Mouse (Mus musculus) MEL (cell line): ENCODE measurements at regions not wholly inside any gene's neighbourhood (a gene's known extent, or its start where the extent isn't known, plus 50 kb on each side); places are given as distances from the start of the nearest gene placed in this dataset.

Experiments
- DNase-seq: peaks from one replicate; pipeline ENCODE4 v3.0.0; 2011; ENCODE audit warnings: low read depth, low spot score
- H3K27ac ChIP-seq: 2 replicates; pipeline ENCODE4 v1.5.1; 2012; ENCODE audit warnings: low read depth, mild to moderate bottlenecking, control low read depth, low read length, moderate library complexity; ENCODE audit not compliant: control insufficient read depth
- H3K27me3 ChIP-seq, 2 experiments: fragments of 150-350 bp in 1 of 2; sonication (generic) in 1 of 2; 2 replicates each; pipeline ENCODE4 v1.6.1; 2012; ENCODE audit warnings: low read length in 2 of 2, mild to moderate bottlenecking in 2 of 2, improper control_type of control experiment in 1 of 2, moderate library complexity in 1 of 2; ENCODE audit not compliant: insufficient read depth in 2 of 2, control insufficient read depth in 1 of 2
- H3K36me3 ChIP-seq, 2 experiments: 2 replicates each; pipeline ENCODE4 v1.6.1; 2012 to 2014; ENCODE audit warnings: low read length in 2 of 2, improper control_type of control experiment in 1 of 2, inconsistent platforms in 1 of 2, mild to moderate bottlenecking in 1 of 2; ENCODE audit not compliant: insufficient read depth in 2 of 2, control insufficient read depth in 1 of 2
- H3K4me1 ChIP-seq, 2 experiments: fragments of 150-350 bp in 1 of 2; sonication (generic) in 1 of 2; 2 replicates each; pipeline ENCODE4 v1.6.1; 2012; ENCODE audit warnings: low read length in 2 of 2, improper control_type of control experiment in 1 of 2, mild to moderate bottlenecking in 1 of 2; ENCODE audit not compliant: insufficient read depth in 2 of 2, control insufficient read depth in 1 of 2
- H3K4me3 ChIP-seq, 2 experiments: fragments of 150-350 bp in 1 of 2; sonication (generic) in 1 of 2; 2 replicates each; pipeline ENCODE4 v1.5.1; 2012; ENCODE audit warnings: low read depth in 2 of 2, low read length in 2 of 2, mild to moderate bottlenecking in 2 of 2, moderate library complexity in 2 of 2, control low read depth in 1 of 2, improper control_type of control experiment in 1 of 2; ENCODE audit not compliant: control insufficient read depth in 1 of 2, insufficient read depth in 1 of 2
- H3K79me2 ChIP-seq: 2 replicates; pipeline ENCODE4 v1.6.1; 2012; ENCODE audit warnings: mild to moderate bottlenecking, low read length, moderate library complexity; ENCODE audit not compliant: control insufficient read depth, poor library complexity, insufficient read depth
- H3K9ac ChIP-seq: 2 replicates; pipeline ENCODE4 v1.6.1; 2012; ENCODE audit warnings: low read depth, mild to moderate bottlenecking, control low read depth, low read length, moderate library complexity; ENCODE audit not compliant: control insufficient read depth, poor library complexity, severe bottlenecking
- H3K9me3 ChIP-seq: fragments of 150-350 bp; sonication (generic); replicated peaks from 2 replicates; pipeline ENCODE4 v1.6.1; 2012; ENCODE audit warnings: mild to moderate bottlenecking, low read length, improper control_type of control experiment, moderate library complexity; ENCODE audit not compliant: insufficient read depth
- BHLHE40 ChIP-seq: IDR thresholded peaks from 2 replicates; pipeline ENCODE4 v1.6.1; 2012; ENCODE audit warnings: low read depth, mild to moderate bottlenecking, inconsistent platforms, low read length, improper control_type of control experiment, borderline replicate concordance
- CHD1 ChIP-seq: IDR thresholded peaks from 2 replicates; pipeline ENCODE4 v1.6.1; 2012; ENCODE audit warnings: low read depth, mild to moderate bottlenecking, inconsistent platforms, low read length, improper control_type of control experiment
- CHD2 ChIP-seq: IDR thresholded peaks from 2 replicates; pipeline ENCODE4 v1.6.1; 2011; ENCODE audit warnings: low read length, improper control_type of control experiment
- E2F4 ChIP-seq: IDR thresholded peaks from 2 replicates; pipeline ENCODE4 v1.6.1; 2011; ENCODE audit warnings: low read depth, low read length, improper control_type of control experiment, borderline replicate concordance
- ETS1 ChIP-seq: IDR thresholded peaks from 2 replicates; pipeline ENCODE4 v1.6.1; 2012; ENCODE audit warnings: low read depth, mild to moderate bottlenecking, inconsistent platforms, low read length, improper control_type of control experiment, moderate library complexity
- GABPA ChIP-seq: IDR thresholded peaks from 2 replicates; pipeline ENCODE4 v1.6.1; 2012; ENCODE audit warnings: low read depth, mild to moderate bottlenecking, inconsistent platforms, low read length, improper control_type of control experiment, moderate library complexity
- HCFC1 ChIP-seq: IDR thresholded peaks from 2 replicates; pipeline ENCODE4 v1.6.1; 2012; ENCODE audit warnings: low read depth, mild to moderate bottlenecking, inconsistent platforms, low read length, improper control_type of control experiment, moderate library complexity
- JUND ChIP-seq: IDR thresholded peaks from 2 replicates; pipeline ENCODE4 v1.6.1; 2011; ENCODE audit warnings: low read depth, mild to moderate bottlenecking, improper control_type of control experiment, low read length
- KAT2A ChIP-seq: conservative IDR thresholded peaks from 2 replicates; pipeline ENCODE4 v1.6.1; 2012; ENCODE audit warnings: low read depth, low read length, improper control_type of control experiment, inconsistent platforms
- MAZ ChIP-seq: IDR thresholded peaks from 2 replicates; pipeline ENCODE4 v1.6.1; 2012; ENCODE audit warnings: low read depth, mild to moderate bottlenecking, inconsistent platforms, low read length, improper control_type of control experiment
- MXI1 ChIP-seq: IDR thresholded peaks from 2 replicates; pipeline ENCODE4 v1.6.1; 2011; ENCODE audit warnings: mild to moderate bottlenecking, low read depth, low read length, improper control_type of control experiment
- MYC ChIP-seq: IDR thresholded peaks from 2 replicates; pipeline ENCODE4 v1.6.1; 2011; ENCODE audit warnings: low read depth, mild to moderate bottlenecking, low read length, improper control_type of control experiment, moderate library complexity
- NRF1 ChIP-seq: IDR thresholded peaks from 2 replicates; pipeline ENCODE4 v1.6.1; 2014; ENCODE audit warnings: low read depth, mild to moderate bottlenecking, inconsistent platforms, low read length, improper control_type of control experiment, moderate library complexity; ENCODE audit not compliant: poor library complexity, insufficient read depth, severe bottlenecking
- POLR2A ChIP-seq, 2 experiments: IDR thresholded peaks; 2 replicates each; pipeline ENCODE4 v1.6.1; 2011 to 2012; ENCODE audit warnings: low read length in 2 of 2, mild to moderate bottlenecking in 2 of 2, control low read depth in 1 of 2, improper control_type of control experiment in 1 of 2, low read depth in 1 of 2, moderate library complexity in 1 of 2; ENCODE audit not compliant: control insufficient read depth in 1 of 2, insufficient read depth in 1 of 2, poor library complexity in 1 of 2
- RAD21 ChIP-seq: IDR thresholded peaks from 2 replicates; pipeline ENCODE4 v1.6.1; 2011; ENCODE audit warnings: mild to moderate bottlenecking, low read depth, low read length, improper control_type of control experiment
- RCOR1 ChIP-seq: IDR thresholded peaks from 2 replicates; pipeline ENCODE4 v1.6.1; 2012; ENCODE audit warnings: low read depth, mild to moderate bottlenecking, inconsistent platforms, low read length, improper control_type of control experiment
- SIN3A ChIP-seq: IDR thresholded peaks from 2 replicates; pipeline ENCODE4 v1.6.1; 2012; ENCODE audit warnings: low read length, improper control_type of control experiment, inconsistent platforms
- SMC3 ChIP-seq: IDR thresholded peaks from 2 replicates; pipeline ENCODE4 v1.6.1; 2011; ENCODE audit warnings: low read depth, low read length, improper control_type of control experiment
- TAL1 ChIP-seq: IDR thresholded peaks from 2 replicates; pipeline ENCODE4 v1.6.1; 2012; ENCODE audit warnings: mild to moderate bottlenecking, inconsistent platforms, low read length, moderate library complexity, mixed read lengths
- TCF12 ChIP-seq: IDR thresholded peaks from 2 replicates; pipeline ENCODE4 v1.6.1; 2014; ENCODE audit warnings: low read depth, mild to moderate bottlenecking, inconsistent platforms, low read length, improper control_type of control experiment, moderate library complexity
- UBTF ChIP-seq: IDR thresholded peaks from 2 replicates; pipeline ENCODE4 v1.6.1; 2012; ENCODE audit warnings: low read depth, mild to moderate bottlenecking, inconsistent platforms, low read length, improper control_type of control experiment, moderate library complexity, borderline replicate concordance; ENCODE audit not compliant: insufficient read depth
- USF1 ChIP-seq: IDR thresholded peaks from 2 replicates; pipeline ENCODE4 v1.6.1; 2014; ENCODE audit warnings: low read depth, mild to moderate bottlenecking, inconsistent platforms, low read length, improper control_type of control experiment, moderate library complexity
- USF2 ChIP-seq, 2 experiments: IDR thresholded peaks; 2 replicates each; pipeline ENCODE4 v1.6.1; 2011 to 2012; ENCODE audit warnings: improper control_type of control experiment in 2 of 2, low read length in 2 of 2, borderline replicate concordance in 1 of 2, inconsistent platforms in 1 of 2, low read depth in 1 of 2, mild to moderate bottlenecking in 1 of 2; ENCODE audit not compliant: insufficient read depth in 1 of 2
- ZKSCAN1 ChIP-seq: IDR thresholded peaks from 2 replicates; pipeline ENCODE4 v1.6.1; 2012; ENCODE audit warnings: low read depth, mild to moderate bottlenecking, inconsistent platforms, low read length, improper control_type of control experiment, moderate library complexity

DNA sequence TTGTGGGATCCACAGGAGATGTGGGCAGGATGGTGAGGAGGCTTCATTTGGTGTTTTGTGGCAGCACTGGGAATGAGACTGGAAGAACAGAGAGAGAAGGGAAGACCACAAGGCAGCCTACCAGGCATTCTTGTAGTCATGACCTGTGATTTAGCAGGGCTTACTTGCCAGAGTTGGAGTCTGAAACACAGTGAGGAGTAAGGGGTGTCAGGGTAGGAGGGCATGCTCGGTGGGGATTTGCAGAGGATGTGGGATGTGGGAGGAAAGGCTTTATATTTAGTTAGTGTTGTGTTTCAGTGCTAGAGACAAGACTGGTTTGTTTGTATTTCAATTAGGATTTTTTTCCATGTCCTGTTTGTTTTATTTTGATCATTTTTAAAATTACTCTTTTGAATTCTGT is 387.3 kb upstream of the Zic1 start:
- DNase-seq = no peak
- TF ChIP-seq RCOR1 (no peak), TCF12 (no peak), ETS1 (no peak), MAZ (no peak), MYC (no peak), NRF1 (no peak)
- Histone ChIP-seq H3K27ac (no peak overlapping the region), H3K4me3 (no peak overlapping the region), H3K9me3 (no peaks in the 10 kb centered on the region), H3K79me2 (no peaks in the 10 kb centered on the region), H3K27me3 (no peaks in the 10 kb centered on the region), H3K36me3 (no peaks in the 10 kb centered on the region), H3K9ac (no peak overlapping the region), H3K4me1 (no peaks in the 10 kb centered on the region)

DNA sequence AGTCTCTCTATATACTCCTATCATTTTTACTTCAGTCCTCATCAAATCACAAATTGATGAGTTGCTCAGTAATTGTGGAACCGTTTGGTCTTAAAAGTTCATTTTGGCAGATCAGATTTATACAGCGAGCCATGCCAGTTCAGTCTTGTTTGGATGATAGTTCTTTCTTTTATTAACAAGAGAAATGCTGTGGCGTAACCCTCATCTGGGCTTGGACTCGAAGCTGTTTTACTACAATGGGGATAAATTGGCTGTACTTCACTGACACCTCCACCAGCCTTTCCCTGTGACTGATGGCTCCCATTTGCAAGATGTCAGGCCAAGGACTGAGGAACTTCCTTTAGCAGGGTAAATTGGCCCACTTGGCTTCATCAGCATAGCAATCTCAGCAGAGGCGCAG is 345.5 kb upstream of the Zic1 start:
- TF ChIP-seq GABPA (no peak), SIN3A (no peak), TAL1 (no peak), POLR2A (IDR thresholded peaks at IDR 0.05; ENCODE audit: control insufficient read depth in 1 of 2, insufficient read depth in 1 of 2, low read depth in 1 of 2, low read length in 2 of 2, poor library complexity in 1 of 2) (no peak), NRF1 (no peak), HCFC1 (no peak), ZKSCAN1 (no peak), UBTF (no peak), CHD1 (no peak), E2F4 (no peak), RAD21 (no peak), CHD2 (no peak), JUND (no peak), KAT2A (no peak), BHLHE40 (no peak), ETS1 (no peak), USF1 (no peak), MXI1 (no peak), USF2 (IDR thresholded peaks at IDR 0.05; ENCODE audit: borderline replicate concordance in 1 of 2, insufficient read depth in 1 of 2, low read depth in 1 of 2, low read length in 2 of 2) (no peak), SMC3 (no peak)
- TF ChIP-seq, all 39 proteins: peak for 0
- H3K36me3 ChIP-seq = no peaks in the 10 kb centered on the region
- DNase-seq = no peak
- H3K9me3 ChIP-seq = no peaks in the 10 kb centered on the region
- no peaks in the 10 kb centered on the region for H3K4me1 ChIP-seq
- H3K79me2 ChIP-seq = no peaks in the 10 kb centered on the region
- no peak overlapping the region for H3K9ac ChIP-seq
- H3K27me3 ChIP-seq = no peaks in the 10 kb centered on the region
- H3K4me3 ChIP-seq = no peak overlapping the region
- no peak overlapping the region for H3K27ac ChIP-seq
